Mouse (Mus musculus) forebrain, embryonic 16.5 days (tissue): ENCODE measurements around the gene Zcwpw1. TPM values are rescaled to one million over a fixed set of nuclear protein-coding genes. Genes with fewer than 3 reads are reported as not detected.

Source experiments
- ATAC-seq: fragments of 200-750 bp; cut with Nextera tagmentation; 2 replicates; pipeline ENCODE4 v1.8.0; 2017; ENCODE audit warnings: mild to moderate bottlenecking, moderate library complexity
- H3K27ac ChIP-seq: fragments of 300-500 bp; sonication (generic); 2 replicates; pipeline ENCODE4 v1.5.1; 2014; ENCODE audit warnings: low read length, control low read depth
- H3K27me3 ChIP-seq: fragments of 300-500 bp; sonication (generic); replicated peaks from 2 replicates; pipeline ENCODE4 v1.6.1; 2014; ENCODE audit warnings: low read length; ENCODE audit not compliant: control insufficient read depth, insufficient read depth
- H3K36me3 ChIP-seq: fragments of 300-500 bp; sonication (generic); 2 replicates; pipeline ENCODE4 v1.6.1; 2014; ENCODE audit not compliant: control insufficient read depth, insufficient read depth
- H3K4me1 ChIP-seq: fragments of 300-500 bp; sonication (generic); replicated peaks from 2 replicates; pipeline ENCODE4 v1.6.1; 2014; ENCODE audit warnings: low read length; ENCODE audit not compliant: control insufficient read depth, insufficient read depth
- H3K4me2 ChIP-seq: fragments of 300-500 bp; sonication (generic); 2 replicates; pipeline ENCODE4 v1.6.1; 2014; ENCODE audit warnings: mild to moderate bottlenecking, low read length, control low read depth
- H3K4me3 ChIP-seq: fragments of 300-500 bp; sonication (generic); replicated peaks from 2 replicates; pipeline ENCODE4 v1.5.1; 2014; ENCODE audit warnings: mild to moderate bottlenecking, low read length, control low read depth
- H3K9ac ChIP-seq: fragments of 300-500 bp; sonication (generic); replicated peaks from 2 replicates; pipeline ENCODE4 v1.6.1; 2014; ENCODE audit warnings: low read depth, low read length, control low read depth
- H3K9me3 ChIP-seq: fragments of 300-500 bp; sonication (generic); 2 replicates; pipeline ENCODE4 v1.6.1; 2016; ENCODE audit warnings: low read length; ENCODE audit not compliant: control insufficient read depth
- WGBS: fragments of 180-500 bp; shearing (Covaris S2); extraction: QIAGEN DNeasy Blood & Tissue Kit; methylation state at CpG from one replicate; pipeline ENCODE4 v1.1.7; 2014; 5-methylcytosine and 5-hydroxymethylcytosine counted together
- polyA plus RNA-seq: library from polyadenylated mRNA; unstranded; fragments of >200 nt; fragmentation: Nextera tagmentation; extraction: Ambion mirVana; gene quantifications from 2 replicates; pipeline ENCODE4 v1.2.1, GENCODE M21; 2015

Gene Zcwpw1
- polyA plus RNA-seq = 11.1 and 11.2 TPM in 2 replicates

DNA sequence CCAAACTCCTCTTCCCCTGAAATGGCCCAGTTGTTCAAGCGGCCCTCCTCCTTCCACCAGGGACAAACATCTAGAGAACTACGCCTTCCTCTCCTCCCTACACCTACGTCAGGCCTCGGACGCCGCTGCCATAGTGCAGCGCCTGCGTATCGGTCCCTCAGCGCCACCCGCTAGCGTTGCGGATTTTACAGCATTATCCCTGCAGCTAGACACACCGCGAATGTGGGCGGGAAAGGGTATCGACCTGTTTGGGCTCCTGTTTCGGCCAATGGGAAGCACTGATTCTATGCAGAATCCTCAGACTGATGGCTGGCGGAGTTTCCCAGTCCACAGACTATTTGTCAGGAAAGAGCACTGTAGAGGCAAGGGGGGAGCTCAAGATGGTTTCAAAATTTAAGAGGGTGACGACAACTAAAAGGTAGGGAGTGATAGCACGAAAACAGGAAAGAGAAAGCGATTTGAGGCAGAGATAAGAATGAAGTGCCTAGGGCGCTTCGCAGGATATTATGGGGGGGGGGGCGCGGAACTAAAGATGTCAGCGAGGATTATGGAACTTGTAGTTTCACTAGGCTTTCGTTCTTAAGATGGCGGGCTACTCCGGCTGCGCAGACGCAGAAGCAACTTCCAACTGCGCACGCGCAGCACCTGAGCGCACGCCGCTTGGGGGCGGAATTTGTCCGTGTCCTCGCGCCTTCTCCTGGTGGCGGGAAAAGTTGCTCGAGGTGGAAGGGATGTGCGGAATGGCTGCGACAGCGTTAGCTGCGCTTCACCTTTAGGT, at the start of gene Zcwpw1, which contains the start of gene Mepce:
TSS of gene Zcwpw1 (plus strand) at position 648 of the 778 bp plus-strand sequence.
TSS of gene Mepce (minus strand) at position 505 of the 778 bp plus-strand sequence.
- 0 out of 2 replicates have a peak, but pooled peaks cover 2% of the 10 kb centered on the region for H3K36me3 ChIP-seq
- H3K9me3 ChIP-seq = no peaks in the 10 kb centered on the region
- peak within 1 kb of the TSS; percentile 96 for H3K27ac ChIP-seq
- peak within 1 kb of the TSS; percentile 81 for H3K4me3 ChIP-seq
- H3K27me3 ChIP-seq = peaks cover 6% of the 10 kb centered on the region; the same call in 1 of the 2 replicates
- ATAC-seq = peak; percentile 71
- peak within 1 kb of the TSS; percentile 91 for H3K9ac ChIP-seq
- H3K4me1 ChIP-seq = peaks cover 35% of the 10 kb centered on the region
- WGBS = under 1% methylated on average over 48 of the region's 48 CpGs
- peak within 1 kb of the TSS; percentile 93 for H3K4me2 ChIP-seq

DNA sequence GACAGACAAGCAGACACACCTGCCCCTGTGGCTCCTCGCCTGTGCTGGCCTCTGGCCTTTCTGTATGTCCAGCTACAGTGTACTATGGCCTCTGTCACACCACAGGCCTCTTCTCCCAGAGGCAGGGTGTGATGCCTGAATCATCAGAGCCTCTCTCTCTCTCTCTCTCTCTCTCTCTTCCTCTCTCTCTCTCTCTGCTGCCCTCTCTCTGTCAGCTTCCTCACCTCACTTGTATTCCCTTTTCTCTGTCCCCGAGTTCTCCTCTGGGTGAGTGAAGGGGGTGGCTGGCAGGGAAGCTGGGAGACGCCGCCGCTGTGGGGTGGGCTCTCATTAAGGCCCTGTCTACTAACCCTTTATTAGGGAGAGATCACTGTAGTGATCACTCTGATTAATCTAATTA, 49.1 kb upstream of the Zcwpw1 start:
- peak overlapping the region; percentile 79 for H3K9ac ChIP-seq
- H3K36me3 ChIP-seq = no peaks in the 10 kb centered on the region; the same call in 1 of the 2 replicates
- peak overlapping the region; percentile 90 for H3K27ac ChIP-seq
- 14% methylated on average over 5 of the region's 5 CpGs for WGBS
- peak overlapping the region; percentile 84 for H3K4me2 ChIP-seq
- H3K9me3 ChIP-seq = no peaks in the 10 kb centered on the region
- no peaks in the 10 kb centered on the region for H3K27me3 ChIP-seq
- ATAC-seq = no peak
- peaks cover 62% of the 10 kb centered on the region for H3K4me1 ChIP-seq
- peak overlapping the region; percentile 67 for H3K4me3 ChIP-seq

DNA sequence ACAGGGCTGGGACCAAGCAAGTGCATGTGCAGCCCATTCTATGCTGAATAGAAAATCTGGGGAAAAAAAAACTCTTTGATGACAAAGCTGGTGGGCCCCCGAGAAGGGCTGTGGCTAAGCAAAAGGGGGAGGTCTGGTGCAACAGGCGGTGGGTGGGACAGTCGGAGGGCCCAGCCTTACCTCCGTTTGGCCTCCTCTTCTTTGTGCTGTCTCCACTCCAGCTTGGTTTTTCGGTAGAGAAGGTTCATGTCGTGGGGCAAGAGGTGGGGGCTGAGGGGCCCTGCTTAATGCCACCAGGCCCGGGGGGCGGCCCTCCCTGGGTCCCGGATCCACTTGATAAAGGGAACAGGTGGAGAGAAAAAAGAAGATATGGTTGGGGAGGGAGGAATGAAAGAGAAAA, 48.1 kb upstream of the Zcwpw1 start:
- Histone ChIP-seq H3K9ac (peak overlapping the region; percentile 79), H3K27ac (peak overlapping the region; percentile 90), H3K36me3 (no peaks in the 10 kb centered on the region; the same call in 1 of the 2 replicates), H3K9me3 (no peaks in the 10 kb centered on the region), H3K4me1 (peaks cover 54% of the 10 kb centered on the region), H3K4me2 (peak overlapping the region; percentile 84), H3K27me3 (no peaks in the 10 kb centered on the region), H3K4me3 (peak overlapping the region; percentile 67)
- WGBS = 17% methylated on average over 9 of the region's 9 CpGs
- no peak for ATAC-seq

DNA sequence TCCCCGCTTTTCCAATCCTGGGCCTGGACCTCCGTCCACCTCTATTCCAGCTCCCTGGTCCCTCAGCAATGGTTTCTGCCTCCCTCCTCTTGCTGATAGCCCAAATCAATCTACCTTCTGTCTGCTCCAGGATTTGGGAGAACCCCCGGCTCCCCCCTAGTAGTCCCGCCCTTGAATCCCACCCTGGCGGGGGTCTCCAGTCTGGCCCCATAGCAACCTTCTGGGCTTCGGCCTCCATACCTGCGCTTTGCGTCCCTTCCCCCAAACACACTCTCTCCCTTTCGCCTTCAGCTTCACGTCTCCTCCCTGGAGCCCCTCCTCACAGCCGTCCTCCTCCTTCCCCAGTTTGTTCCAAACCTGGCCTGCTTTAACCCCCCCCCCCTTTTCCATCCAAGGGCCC, 47.1 kb upstream of the Zcwpw1 start:
- H3K27ac ChIP-seq = peak overlapping the region; percentile 90
- H3K9ac ChIP-seq = peak overlapping the region; percentile 79
- ATAC-seq = peak; percentile 15
- H3K4me1 ChIP-seq = peaks cover 52% of the 10 kb centered on the region
- H3K36me3 ChIP-seq = no peaks in the 10 kb centered on the region; the same call in 1 of the 2 replicates
- H3K9me3 ChIP-seq = no peaks in the 10 kb centered on the region
- peak overlapping the region; percentile 84 for H3K4me2 ChIP-seq
- 4% methylated on average over 11 of the region's 11 CpGs for WGBS
- H3K27me3 ChIP-seq = no peaks in the 10 kb centered on the region
- peak overlapping the region; percentile 67 for H3K4me3 ChIP-seq

DNA sequence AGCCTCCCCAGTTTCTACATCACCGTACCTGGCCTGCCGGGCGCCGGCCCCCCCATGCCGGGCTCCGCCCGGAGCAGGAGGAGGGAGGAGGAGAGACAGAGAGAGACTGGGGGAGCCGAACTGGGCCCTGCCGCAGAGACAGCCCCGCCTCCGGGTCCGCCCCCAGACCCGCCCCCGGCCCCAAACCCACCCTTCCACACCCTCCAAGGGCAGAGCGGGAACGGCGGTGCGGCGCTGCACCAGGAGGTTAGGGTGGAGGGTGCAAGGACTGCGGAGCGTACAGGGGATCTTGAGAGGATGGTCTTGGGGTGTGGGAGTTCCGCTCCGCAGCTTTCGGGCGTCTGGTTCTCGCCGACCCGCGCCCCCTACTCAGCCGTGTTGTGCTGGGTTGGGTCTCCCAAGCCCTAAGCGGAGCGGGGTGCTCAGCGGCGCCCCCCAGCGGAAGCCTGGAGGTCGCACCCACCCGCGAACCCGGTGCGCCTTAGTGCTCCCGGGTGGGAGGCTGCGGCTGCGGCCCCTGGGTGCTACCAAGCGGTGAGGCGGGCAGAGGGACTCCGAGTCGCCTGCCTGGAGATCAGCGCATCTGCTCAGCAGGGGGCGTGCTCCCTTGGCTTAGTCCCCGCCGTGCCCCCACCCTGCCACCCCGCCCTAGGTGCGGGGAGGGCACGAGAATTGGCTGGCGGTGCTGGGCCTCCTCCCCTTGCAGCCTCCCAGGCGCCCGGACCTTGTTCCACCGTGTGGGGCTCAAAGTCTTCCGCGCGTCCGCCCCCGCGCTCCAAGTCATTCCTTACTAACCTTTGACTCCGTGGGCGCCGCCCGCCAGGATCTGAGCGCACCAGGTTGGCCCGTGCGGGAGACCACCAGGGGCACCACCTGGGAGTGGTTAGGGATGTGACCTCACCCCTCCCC, 46.3 kb upstream of the Zcwpw1 start, which contains the start of gene Nyap1:
TSS of gene Nyap1 (minus strand) at position 585 of the 909 bp plus-strand sequence.
- H3K36me3 ChIP-seq = no peaks in the 10 kb centered on the region; the same call in 1 of the 2 replicates
- peak within 1 kb of the TSS; percentile 79 for H3K9ac ChIP-seq
- ATAC-seq = peak; percentile 90
- peak within 1 kb of the TSS; percentile 90 for H3K27ac ChIP-seq
- H3K9me3 ChIP-seq = no peaks in the 10 kb centered on the region
- H3K4me1 ChIP-seq = peaks cover 48% of the 10 kb centered on the region
- peak within 1 kb of the TSS; percentile 84 for H3K4me2 ChIP-seq
- WGBS = under 1% methylated on average over 56 of the region's 71 CpGs
- no peaks in the 10 kb centered on the region for H3K27me3 ChIP-seq
- H3K4me3 ChIP-seq = peak within 1 kb of the TSS; percentile 67

DNA sequence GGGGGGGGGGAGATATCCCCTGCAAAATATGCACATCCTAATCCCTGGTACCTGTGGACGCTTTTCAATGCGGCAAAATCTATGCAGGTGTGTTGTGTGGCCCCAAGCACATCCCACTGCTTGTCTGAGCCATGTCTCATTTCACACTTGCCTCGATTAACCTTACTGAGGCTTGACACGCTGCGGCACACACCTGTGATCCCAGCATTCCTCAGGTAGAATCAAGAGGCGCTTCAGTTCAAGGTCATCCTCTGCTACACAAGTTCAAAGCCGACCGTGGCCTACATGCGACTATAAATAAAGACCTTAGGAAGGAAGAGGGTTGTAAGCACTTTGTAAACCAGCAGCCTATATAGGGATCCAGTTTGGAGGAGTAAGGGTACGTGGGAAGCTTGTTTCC, 45.5 kb upstream of the Zcwpw1 start:
- peaks cover 53% of the 10 kb centered on the region for H3K4me1 ChIP-seq
- WGBS = 80% methylated on average over 10 of the region's 10 CpGs
- H3K36me3 ChIP-seq = no peaks in the 10 kb centered on the region; the same call in 1 of the 2 replicates
- no peak overlapping the region for H3K9ac ChIP-seq
- no peak overlapping the region for H3K27ac ChIP-seq
- peak overlapping the region; percentile 84 for H3K4me2 ChIP-seq
- no peaks in the 10 kb centered on the region for H3K9me3 ChIP-seq
- H3K27me3 ChIP-seq = no peaks in the 10 kb centered on the region
- no peak for ATAC-seq
- no peak overlapping the region; the same call in 1 of the 2 replicates for H3K4me3 ChIP-seq

DNA sequence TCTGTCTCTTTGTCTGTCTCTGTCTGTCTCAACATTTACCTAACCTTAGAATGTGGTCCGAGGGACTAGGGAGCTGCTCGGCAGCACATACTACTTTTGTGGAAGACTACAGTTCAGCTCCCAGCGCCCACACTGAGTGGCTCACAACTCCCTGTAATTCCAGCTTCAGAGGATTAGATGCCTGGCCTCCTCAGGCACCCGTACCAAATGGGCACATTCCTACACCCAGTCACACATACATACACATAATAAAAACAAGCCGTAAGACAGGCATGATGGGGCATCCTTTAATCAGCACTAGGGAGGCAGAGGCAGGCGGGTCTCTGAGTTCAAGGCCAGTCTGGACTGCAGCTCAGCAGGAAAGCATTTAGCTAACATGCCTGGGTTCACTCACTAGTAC, 44.8 kb upstream of the Zcwpw1 start:
- WGBS = 92% methylated on average over 6 of the region's 6 CpGs
- H3K27me3 ChIP-seq = no peaks in the 10 kb centered on the region
- H3K36me3 ChIP-seq = no peaks in the 10 kb centered on the region
- ATAC-seq = no peak
- peaks cover 57% of the 10 kb centered on the region for H3K4me1 ChIP-seq
- H3K9me3 ChIP-seq = no peaks in the 10 kb centered on the region
- H3K4me3 ChIP-seq = no peak overlapping the region
- no peak overlapping the region for H3K27ac ChIP-seq
- no peak overlapping the region for H3K9ac ChIP-seq
- no peak overlapping the region for H3K4me2 ChIP-seq

DNA sequence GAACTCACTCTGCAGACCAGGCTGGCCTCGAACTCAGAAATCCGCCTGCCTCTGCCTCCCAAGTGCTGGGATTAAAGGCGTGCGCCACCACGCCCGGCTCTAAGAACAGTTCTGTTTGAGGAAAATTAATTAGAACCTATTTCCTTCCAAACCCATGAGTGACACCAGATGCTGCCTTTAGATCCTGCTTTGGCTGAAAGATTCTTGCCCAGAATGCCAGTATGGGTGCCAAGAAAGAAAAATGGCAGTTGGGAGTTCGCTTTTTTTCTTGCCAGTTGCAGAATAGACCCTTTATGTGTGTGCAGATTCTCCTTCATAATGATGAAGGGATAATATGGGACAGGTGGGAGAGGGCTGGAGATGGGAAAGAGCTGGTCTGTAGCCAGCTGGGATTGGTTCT, 43.4 kb upstream of the Zcwpw1 start:
- Histone ChIP-seq H3K27ac (peak overlapping the region; percentile 31; the same call in 1 of the 2 replicates), H3K9me3 (no peaks in the 10 kb centered on the region), H3K4me2 (no peak overlapping the region), H3K4me3 (no peak overlapping the region), H3K36me3 (no peaks in the 10 kb centered on the region), H3K4me1 (peaks cover 57% of the 10 kb centered on the region), H3K9ac (no peak overlapping the region), H3K27me3 (no peaks in the 10 kb centered on the region)
- no peak for ATAC-seq
- 57% methylated on average over 7 of the region's 7 CpGs for WGBS
